Mouse (Mus musculus) left cerebral cortex, adult 11 months (tissue): ENCODE results near the gene Jade1.

Source experiments
- DNase-seq: peaks from one replicate; pipeline ENCODE4 v3.0.0; 2022; ENCODE audit warnings: low spot score

Gene Jade1

DNA sequence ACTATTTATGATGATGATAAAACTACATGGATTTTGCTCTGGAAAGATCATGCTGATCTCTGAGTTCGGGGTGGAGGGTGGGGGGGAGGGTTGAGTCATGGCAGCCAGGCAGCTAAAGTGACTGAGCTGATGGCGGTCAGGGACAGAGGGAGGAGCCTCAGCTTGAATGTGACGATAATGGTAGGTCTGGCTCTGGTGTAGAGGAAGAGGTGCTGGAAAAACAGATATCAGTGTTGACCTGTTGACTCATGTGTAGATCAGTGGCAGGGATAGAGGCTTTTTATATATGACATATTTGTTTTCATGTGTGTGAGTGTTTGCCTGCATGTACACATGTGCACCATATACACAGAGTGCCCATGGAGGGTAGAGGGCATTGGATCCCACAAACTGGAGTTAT is 3.9 kb upstream of the Jade1 start:
- DNase-seq = no peak

DNA sequence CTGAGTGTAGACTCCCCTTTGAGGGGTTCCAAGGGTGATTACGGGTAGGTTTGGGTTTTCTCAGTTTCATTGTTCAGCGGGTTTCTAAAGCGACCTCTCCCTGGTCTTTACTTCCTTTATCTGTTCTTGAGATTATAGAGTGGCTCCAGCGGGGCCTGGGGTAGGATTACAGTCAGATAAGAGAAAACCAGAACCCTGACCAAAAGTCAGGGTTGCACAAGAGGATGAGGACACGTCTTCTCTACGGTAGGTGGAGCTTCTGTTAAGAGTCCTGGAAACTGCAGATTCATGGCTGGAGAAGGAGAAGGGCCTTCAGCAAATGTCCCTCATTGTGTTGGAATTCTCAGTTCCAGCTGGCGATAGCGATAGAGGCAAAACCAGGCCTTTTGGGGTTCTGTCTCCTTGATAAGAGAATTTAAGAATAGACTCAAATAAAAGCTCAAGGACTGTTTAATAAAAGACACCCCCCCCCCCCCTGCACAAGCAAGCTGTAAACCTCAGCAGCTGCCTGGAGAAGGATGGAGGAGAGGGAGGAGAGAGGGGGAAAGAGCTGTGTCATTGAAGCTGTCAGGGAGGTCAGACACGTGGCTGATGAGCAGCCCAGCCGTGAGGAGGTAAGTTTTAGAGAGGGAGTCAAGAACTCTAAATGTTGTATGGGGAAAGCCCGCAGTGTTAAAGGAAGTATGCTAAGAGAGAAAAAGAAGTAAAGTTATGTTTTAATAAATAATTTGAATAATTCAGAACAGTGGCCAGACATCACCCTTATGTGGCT is 2.6 kb upstream of the Jade1 start:
- no peak for DNase-seq

DNA sequence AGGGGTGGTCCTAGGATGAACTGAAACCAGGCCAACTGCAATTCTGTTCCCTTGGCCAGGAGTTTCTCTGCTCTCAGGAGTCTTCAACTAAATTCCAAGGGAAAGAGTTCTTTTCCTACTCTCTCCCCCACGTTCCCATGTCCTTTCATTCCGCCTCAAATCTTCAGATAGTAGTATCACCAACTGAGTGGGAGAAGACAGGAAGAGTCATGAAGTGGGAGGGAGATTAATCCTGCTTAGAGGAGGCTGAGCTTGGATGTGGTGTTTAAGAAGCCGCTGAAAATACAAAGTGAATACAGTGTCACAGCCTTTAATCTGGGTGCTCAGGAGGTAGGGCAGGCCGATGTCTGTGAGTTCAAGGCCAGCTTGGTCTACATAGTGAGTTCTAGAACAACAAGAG is 1.9 kb upstream of the Jade1 start:
- no peak for DNase-seq

DNA sequence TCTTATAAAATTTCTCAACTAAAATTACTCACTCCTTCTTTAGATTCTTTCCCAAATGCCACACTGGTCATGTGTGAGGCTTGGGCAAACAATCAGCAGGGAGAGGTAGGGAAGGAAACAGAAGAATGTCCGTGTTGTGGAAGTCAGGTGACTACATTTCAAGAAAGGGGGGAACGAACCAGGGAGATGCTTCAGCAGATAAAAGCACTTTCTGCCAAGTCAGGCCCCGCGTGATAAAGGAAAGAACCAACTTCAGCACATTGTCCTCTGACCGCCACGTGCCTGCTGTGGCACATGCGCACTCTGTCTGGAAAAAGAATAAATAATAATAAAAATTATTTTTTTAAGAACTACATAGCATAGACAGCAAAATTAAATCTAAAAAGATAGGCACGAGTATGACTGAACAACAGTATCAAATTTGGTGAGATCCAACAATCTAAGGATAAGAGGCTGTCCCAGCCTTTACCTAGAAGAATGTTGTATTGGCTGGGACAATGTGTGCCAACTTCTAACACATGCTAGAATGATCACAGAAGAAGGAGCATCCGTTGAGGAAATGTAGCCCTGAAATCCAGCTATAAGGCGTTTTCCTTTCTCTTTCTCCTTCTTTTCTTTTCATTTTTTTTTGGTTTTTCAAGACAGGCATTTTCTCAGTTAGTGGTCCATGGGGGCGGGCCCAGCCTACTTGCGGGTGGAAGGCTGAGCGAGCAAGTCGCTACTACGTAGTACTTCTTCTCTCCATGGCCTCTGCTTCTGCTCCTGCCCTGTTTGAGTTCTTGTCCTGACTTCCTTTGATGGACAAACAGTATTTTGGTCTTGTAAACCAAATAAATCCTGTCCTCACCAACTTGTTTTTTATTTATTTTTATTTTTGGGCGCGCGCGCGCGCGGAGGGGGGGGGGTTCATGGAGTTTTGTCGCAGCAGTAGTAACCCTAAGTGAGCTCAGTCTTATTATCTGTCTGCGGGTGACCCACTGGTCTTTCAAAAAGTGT is 753 bp upstream of the Jade1 start:
- no peak for DNase-seq

DNA sequence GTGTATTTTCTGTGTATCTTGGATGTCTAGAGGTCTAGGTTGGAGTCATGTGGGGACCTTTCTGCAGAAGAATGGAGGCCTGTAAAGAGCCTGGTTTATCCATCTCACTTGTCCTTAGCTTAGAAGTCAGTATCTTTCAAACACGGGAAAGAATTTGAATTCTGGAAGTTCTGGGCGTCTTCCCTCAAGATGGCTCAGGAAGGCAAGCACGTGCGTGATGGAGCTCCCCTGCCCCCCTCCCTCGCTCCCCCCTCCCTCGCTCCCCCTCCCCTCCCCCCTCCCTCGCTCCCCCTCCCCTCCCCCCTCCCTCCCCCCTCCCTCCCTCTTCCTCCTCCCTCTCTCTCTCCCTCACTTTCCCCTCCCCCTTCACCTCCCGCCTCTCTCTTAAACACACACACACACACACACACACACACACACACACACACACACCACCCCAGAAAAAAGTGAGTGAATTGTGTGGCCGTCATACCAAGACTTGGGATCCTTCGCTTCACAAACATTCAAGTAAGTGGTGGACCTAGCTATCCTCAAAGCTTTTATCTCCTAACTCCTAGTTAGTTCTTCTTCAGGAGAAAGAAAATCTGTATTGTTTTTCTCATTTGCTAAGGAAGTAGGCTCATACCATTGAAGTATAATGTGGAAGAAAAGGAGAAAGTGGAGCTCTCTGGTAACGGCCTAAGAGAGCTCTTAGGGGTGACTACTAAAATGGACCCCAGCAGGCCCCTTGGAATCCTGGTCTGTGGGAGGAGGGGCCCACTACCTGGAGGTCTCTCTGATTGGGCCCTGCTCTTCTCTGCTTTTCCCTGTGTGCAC is 1.1 kb downstream of the Jade1 start:
- no peak for DNase-seq

DNA sequence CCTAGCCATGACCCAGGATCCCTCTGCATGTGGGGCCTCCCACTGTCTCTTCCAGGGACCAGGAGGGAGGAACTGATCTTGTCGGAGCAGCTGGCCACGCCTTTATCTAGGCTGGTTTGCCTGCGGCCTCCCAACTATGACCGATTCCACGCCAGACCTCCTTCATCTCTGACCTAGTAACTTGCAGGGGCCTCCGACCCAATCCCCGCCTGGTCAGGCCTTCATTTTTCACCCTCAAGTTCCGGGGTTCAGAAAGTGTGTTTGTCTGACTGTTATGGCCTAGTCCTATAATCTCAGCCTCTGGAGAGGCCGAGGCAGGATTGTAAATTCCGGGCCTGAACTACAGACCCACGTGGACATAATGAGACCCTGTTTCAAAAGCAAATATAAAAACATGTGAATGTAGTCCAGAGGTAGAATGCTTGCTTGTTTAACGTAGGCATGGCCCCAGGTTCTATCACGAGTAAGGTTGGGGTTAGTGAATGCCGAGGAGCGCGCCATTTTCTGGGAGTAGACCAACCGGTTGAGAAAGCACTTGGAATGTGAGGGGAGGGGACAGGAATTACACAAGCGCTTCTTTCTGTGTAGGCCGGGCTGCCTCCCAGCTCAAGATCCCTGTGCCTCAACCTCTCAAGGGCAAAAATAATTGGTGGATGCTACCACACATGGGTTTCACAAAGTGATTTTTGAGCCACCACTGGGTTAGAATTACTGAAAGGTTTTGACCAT is 1.9 kb downstream of the Jade1 start:
- DNase-seq = no peak

DNA sequence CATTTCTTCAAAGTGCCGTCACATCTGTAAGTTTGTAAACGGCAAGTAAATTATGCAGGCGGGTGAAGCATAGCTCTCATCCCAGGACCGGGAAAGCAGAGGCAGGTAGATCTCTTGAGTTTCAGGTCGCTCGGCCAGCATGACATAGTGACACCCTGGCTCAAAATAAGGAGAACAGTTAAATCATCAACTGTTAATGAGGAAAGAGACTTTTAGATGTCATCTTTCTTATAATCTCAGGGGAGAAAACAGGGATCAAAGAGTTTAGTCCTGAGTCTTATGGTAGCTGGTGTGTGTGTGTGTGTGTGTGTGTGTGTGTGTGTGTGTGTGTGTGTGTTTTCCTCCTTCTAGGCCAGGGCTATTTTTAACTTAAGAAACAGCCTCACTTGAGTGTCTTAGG is 5.0 kb downstream of the Jade1 start:
- DNase-seq = no peak

DNA sequence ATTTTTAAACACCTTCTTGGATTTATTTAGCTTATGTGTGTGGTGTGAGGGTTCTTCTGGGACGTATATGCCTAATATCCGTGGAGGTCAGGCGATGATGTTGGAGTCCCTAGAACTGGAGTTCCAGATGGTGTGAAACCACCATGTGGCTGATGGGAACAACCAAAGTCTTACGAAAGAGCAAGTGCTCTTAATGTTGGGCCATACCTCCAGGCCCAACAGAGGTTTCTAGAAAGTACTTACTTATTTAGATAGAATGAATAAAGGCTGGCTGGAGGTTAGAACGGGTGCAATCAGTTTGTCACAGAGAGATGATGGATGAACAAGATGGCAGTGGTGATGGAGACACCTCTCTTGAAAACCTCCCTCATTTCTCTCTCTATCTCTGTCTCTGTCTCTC is 6.3 kb downstream of the Jade1 start:
- no peak for DNase-seq

DNA sequence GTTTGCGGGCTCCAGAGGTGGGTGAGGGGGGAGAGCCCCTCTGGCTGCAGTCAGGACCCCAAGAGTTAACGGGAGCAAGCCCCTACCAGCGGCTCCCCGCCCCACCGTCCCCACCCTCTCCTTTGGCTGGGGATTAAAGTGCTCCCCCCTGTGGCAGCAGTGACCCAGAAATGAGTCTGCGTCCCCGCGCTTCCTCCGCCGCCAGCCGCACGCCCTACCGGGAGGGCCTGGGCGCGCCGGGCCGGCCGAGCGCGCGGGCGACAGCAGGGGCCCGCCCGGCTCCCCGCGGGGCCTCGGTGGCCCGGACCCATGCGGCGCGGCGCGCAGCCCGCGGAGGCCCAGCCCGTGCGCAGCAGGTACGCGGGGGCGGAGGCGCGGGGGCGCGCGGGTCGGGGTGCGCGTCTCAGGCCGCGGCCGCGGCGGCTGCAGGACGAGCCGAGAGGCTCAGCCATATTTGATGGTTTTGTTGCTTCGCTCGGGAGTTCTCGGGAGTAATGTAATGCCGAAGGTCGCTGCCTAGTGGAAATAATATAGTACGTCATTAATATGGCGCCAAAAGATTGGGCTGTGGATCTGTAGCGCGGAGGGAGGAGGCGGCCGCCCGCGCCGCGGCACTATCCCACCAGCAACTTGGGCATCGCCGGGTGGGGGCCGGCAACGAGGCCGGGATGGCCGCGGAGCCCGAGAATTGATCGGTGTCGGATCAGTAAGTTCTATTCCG is 7.8 kb downstream of the Jade1 start:
- DNase-seq = peak; percentile 70

DNA sequence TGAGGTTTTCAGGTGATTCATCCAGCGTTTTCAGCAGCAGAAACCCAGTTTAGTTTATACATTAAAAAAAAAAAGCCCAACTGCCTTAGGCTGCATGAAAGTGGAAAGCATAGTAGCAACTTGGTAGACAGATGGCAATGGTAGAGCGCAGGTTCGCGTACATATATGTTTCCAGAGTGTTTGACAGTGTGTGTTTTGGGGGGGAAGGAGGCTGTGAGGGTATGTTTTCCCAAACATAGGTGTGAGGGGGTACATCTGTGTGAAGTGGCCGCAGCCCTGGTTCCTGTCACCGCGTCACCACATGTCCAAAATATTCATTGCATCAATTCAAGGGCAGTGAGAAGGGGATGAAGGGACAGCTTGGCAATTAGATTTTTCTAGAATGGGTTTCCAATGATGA is 8.5 kb downstream of the Jade1 start:
- no peak for DNase-seq

DNA sequence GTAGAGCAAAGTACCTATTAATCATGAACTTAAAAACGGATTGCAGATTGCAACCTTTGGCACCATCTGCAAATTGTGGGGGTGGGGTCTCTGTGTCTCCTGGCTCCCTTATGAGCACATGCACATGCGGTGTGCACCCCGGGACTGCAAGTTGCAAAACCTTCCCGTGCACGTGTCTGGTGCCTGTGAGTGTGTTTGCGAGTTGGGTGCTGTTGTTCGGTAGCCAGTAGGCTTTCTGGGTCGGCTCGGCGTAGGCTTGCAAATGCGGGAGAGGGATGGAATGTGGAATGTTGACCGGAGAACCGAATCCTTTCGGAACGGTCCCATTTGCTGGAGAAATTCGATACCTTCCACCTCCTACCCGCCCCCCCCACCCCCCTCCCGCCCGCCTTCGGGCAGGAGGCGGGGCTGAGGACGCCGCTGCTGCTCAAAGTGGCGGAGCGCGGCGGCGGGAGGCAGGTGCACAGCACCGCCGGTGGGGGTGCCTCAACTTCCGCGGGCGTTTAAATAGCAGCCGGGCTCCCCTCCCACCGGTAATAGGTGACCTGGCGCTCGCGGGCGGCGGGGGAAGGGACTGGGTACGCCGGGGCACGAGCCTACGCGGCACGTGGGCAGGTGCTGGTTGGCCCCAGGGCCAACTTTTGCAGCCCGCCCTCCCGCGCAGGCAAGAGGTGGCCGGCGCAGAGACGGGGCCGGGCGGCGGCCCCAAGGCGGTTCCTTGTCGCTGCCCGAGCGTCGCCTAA is 9.1 kb downstream of the Jade1 start:
- peak; percentile 62 for DNase-seq

DNA sequence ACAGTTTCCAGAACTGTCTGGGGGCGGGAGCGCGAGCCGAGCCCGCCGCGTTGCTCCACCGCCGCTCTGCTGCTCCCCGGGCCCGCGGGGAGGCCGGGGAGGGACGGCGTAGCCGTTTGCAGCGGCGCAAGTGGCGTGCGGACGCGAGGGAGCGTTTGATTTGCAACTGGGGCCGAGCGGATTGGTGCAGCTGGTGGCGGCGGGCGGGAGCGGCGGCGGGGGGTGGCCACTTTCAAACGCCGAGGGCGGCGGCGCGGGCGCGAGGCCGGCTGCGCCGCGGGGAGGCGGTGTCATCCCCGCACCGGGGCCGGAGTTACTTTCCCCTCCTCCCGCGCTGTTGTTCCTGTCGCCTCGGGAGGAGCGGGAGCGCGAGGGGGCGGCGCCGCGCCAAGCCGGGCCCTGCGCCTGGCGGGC is 9.9 kb downstream of the Jade1 start:
- peak; percentile 82 for DNase-seq

DNA sequence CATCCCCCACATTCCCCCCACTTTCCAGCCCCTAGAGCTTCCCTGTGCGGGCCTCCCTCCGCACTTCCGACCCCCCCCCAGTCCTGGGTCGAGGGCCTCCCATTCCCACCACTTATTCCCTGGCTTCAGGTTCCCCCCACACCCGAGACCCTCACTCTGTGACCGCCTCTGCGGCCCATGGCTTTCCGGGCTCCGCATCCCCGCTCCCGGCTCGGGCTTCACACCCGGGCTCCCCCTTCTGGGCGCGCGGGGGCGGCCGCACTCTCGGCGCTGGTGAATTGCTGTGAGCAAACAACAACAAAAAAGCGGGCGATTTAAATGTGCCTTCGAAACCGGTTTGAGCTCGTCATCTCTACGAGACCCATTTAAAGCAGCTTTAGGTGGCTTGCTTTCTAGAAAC is 10.4 kb downstream of the Jade1 start:
- DNase-seq = peak; percentile 47

DNA sequence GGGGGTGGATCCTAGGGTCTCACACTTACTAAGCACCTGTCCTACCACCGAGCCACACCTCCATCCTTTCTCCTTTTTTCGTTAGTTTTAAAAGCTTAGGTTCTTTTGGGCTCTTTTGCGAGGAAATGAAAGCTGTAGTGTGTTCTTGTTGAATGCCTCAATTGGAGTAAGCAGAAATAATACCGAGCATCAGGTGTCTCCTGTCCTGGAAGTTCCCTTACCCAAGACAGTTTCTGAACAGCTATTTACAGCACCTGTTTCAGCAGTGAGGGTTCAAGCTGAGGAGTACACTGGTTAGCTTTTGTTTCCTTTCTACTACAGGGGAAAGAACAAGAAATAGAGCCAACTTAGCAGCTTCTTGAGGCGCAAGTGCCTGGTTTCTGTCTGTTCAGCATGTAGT is 14.4 kb downstream of the Jade1 start:
- no peak for DNase-seq

DNA sequence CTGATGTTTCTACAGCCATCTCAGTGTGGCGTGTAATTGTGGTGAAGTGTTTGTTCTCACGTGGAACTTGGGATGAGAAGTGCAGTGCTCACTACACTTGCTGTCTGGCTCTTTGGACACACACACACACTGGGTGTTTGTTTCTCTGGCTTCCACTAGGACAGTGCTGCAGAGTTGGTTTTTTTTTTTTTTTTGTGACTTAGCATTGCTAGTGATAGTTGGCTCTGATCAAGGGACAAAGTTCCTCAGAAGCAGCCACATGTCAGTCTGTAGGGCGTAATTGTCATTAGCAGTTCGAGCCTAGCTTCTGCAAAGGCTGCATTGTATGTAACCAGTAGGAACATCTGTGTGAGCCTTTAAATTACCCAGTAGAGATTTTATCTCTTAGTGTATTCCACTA is 16.6 kb downstream of the Jade1 start:
- DNase-seq = no peak

DNA sequence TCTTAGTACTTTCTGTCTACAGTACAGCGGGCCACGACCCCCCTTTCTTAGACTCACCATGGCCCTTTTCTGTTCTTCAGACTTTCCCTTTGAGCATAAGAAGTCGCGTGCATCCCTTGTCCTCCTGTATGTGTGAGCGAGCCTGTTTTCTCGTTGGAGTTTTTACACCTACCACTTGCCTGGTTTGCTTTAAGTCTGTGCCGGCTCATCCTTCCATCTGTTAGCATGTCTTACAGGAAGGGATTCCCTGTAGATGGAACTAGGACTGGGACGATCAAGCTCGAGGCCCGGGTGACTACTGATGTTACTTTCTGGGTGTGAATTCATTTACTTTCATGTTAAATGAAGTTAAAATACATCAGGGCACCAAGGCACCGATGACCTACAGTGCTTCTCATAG is 17.4 kb downstream of the Jade1 start:
- DNase-seq = no peak

DNA sequence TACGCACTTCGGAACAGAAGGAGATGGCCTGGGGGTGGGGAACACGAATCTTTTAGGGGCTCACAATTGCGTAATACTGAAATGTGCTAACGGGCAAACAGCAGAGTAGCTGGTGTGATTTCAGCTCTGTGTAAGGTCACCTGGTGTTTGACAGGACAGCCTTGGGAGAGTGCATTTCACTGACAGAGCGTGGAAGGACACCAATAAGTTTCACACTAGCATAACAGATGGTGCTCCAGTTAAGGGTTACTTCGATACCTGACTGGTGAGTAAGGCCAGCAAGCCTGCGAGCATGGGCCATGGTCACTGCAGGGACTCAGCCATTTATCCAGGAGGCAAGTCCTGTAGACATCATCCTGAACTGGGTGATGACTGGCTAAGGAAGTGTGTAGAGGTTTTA is 18.7 kb downstream of the Jade1 start:
- DNase-seq = no peak

DNA sequence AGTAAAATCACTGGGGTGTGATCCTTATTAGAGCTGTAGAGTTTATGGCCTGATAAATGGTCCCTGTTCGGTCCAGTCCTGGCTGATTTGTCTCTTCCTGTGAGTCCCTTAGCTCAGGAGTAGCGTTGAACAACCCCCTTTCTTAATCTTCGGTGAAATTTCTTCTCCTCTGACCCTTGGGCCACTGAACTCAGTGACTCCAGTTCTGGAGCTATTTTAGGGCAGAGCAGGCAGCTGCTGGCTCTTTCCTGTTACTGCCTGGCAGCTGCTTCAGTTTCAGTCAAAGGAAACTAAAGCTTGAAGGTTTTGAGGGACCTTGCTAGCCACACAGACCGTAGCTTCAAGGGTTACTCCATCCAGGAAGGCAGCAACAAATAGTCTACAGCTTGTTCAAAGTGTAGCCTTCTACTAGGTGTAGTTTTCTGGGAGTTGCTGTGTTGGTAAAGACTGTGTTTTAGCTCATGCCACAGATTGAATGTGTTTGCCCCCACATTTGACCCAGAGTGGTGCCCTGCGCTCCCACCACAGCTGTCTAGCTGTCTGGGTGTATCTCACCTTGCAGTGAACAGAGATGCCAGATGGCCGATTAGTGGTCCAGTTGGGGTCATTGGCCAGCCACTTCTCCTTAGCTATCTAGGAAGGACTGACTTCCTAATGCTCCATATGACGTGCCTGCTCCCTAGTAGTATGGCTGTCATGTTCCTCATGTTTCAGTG is 19.3 kb downstream of the Jade1 start:
- DNase-seq = no peak

DNA sequence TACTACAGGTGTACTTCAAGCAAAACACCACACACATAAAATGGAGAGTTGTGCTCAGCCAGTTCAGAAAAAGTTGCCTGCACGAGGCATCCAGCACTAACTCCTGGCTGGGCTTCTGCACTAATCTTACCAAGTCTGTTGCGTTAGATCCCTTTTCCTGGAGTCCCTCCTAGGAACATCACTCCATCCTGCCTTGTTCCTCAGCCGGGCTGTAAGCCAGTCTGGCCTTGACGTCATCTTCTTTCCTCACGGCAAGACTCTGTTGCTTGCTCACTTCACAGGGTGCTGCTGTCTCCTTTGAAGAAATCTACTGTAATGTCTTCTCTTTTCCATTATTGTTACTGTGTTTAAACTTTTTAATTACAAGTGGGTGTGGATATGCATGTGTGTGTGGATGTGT is 20.4 kb downstream of the Jade1 start:
- DNase-seq = no peak

DNA sequence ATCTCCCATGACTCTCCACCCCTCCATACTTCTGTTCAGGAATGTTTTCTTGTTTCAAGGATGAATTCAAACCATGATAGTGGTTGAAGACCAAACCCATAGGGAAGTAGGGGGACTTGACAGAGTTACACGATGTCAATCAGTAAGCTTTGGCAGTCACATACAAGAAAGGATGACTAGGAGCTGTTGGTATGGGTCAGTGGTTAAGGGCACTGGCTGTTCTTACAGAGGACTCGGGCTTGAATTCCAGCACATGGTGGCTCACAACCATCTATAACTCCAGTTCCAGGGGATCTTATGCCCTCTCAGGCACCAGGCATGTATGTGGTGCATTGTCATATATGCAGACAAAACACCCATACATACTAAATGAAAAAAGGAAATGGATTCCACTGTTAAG is 21.7 kb downstream of the Jade1 start:
- DNase-seq = no peak
